Mouse (Mus musculus) embryonic fibroblast, embryonic 13.5 days (primary cell): Measurements from ENCODE around the gene Uba6.

ENCODE experiments used
- CTCF ChIP-seq: IDR thresholded peaks from 2 replicates; pipeline ENCODE4 v1.5.1; 2011; ENCODE audit warnings: mild to moderate bottlenecking, control low read depth, low read length, moderate library complexity, borderline replicate concordance; ENCODE audit not compliant: insufficient read depth
- POLR2A ChIP-seq: IDR thresholded peaks from 2 replicates; pipeline ENCODE4 v1.6.1; 2011; ENCODE audit warnings: low read depth, mild to moderate bottlenecking, control low read depth, low read length, moderate library complexity

DNA sequence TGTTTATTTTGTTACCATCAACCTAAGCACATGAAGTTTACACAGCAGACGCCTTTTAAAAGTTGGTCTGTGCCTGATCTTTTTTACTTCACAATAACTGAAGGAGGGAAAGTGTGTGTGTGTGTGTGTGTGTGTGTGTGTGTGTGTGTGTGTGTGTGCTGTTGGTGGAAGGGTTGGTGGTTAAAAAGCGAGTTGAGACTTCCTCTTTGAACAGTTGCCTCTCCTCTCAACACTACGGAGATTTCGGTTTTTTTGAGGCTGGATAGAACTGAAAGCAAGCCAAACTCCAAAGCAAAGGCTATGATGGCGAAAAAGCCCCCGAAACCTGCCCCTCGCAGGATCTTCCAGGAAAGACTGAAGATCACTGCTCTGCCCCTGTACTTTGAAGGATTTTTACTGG, 101.1 kb downstream of the Uba6 start, which contains the start of gene Stap1:
- TF ChIP-seq POLR2A = no peak
- TF ChIP-seq CTCF = no peak
